Mouse (Mus musculus): Measurements from ENCODE around the gene Spsb3. TPM values are rescaled to one million over a fixed set of nuclear protein-coding genes. Genes with fewer than 3 reads are reported as not detected.

The Spsb3 gene
- polyA plus RNA-seq, 1 experiment from 2014 or later: 33.7 TPM

GRCm38 (mm10) chr17:24861785-24862184 is 24.7 kb upstream of the Spsb3 start:
- Histone ChIP-seq H3K27me3 (ENCODE audit: control insufficient read depth, insufficient read depth, low read length) (no peaks in the 10 kb centered on the region), H3K4me2 (ENCODE audit: low read depth, low read length) (no peak overlapping the region), H3K9me3 (replicated peaks; ENCODE audit: control insufficient read depth, low read length) (no peaks in the 10 kb centered on the region), H3K36me3 (ENCODE audit: control insufficient read depth, insufficient read depth) (peaks cover 23% of the 10 kb centered on the region), H3K4me1 (ENCODE audit: control insufficient read depth, insufficient read depth, low read length) (no peaks in the 10 kb centered on the region), H3K9ac (ENCODE audit: low read length) (no peak overlapping the region), H3K4me3 (ENCODE audit: low read length) (no peak overlapping the region), H3K27ac (ENCODE audit: low read length) (no peak overlapping the region)
- 84% methylated on average over 3 of the region's 3 CpGs for WGBS
- ATAC-seq (replicated peaks; ENCODE audit: extremely low read depth, insufficient read depth, low FRiP score): no peak

- 86% methylated on average over 8 of the region's 8 CpGs for WGBS
- H3K4me1 ChIP-seq (ENCODE audit: control insufficient read depth, insufficient read depth, low read length): no peaks in the 10 kb centered on the region
- no peaks in the 10 kb centered on the region for H3K9me3 ChIP-seq (replicated peaks; ENCODE audit: control insufficient read depth, low read length)
These were observed 20.7 kb upstream of the Spsb3 start, which contains the start of gene Igfals for GRCm38 (mm10) chr17:24865776-24866175. Gene Igfals (plus strand): TSS chr17:24865997.

GRCm38 (mm10) chr17:24867914-24868313 is 18.5 kb upstream of the Spsb3 start:
- H3K4me2 ChIP-seq (ENCODE audit: low read depth, low read length): no peak overlapping the region
- WGBS: 85% methylated on average over 10 of the region's 10 CpGs
- no peak for ATAC-seq (replicated peaks; ENCODE audit: extremely low read depth, insufficient read depth, low FRiP score)

More at GRCm38 (mm10) chr17:24865776-24866175, 20.7 kb upstream of the Spsb3 start, which contains the start of gene Igfals:
- H3K9ac ChIP-seq (ENCODE audit: low read length): no peak within 1 kb of the TSS
- H3K27ac ChIP-seq (ENCODE audit: low read length): no peak within 1 kb of the TSS
- H3K4me3 ChIP-seq (ENCODE audit: low read length): no peak within 1 kb of the TSS
- no peak within 1 kb of the TSS for H3K4me2 ChIP-seq (ENCODE audit: low read depth, low read length)
- no peak for ATAC-seq (replicated peaks; ENCODE audit: extremely low read depth, insufficient read depth, low FRiP score)
- H3K36me3 ChIP-seq (ENCODE audit: control insufficient read depth, insufficient read depth): peaks cover 17% of the 10 kb centered on the region
- H3K27me3 ChIP-seq (ENCODE audit: control insufficient read depth, insufficient read depth, low read length): no peaks in the 10 kb centered on the region

GRCm38 (mm10) chr17:24873695-24874404 is 12.6 kb upstream of the Spsb3 start:
- WGBS: 36% methylated on average over 4 of the region's 4 CpGs
- Histone ChIP-seq H3K4me3 (ENCODE audit: low read length) (no peak overlapping the region), H3K27me3 (ENCODE audit: control insufficient read depth, insufficient read depth, low read length) (no peaks in the 10 kb centered on the region), H3K9ac (ENCODE audit: low read length) (no peak overlapping the region), H3K27ac (ENCODE audit: low read length) (no peak overlapping the region), H3K4me1 (ENCODE audit: control insufficient read depth, insufficient read depth, low read length) (no peaks in the 10 kb centered on the region), H3K36me3 (ENCODE audit: control insufficient read depth, insufficient read depth) (no peaks in the 10 kb centered on the region), H3K9me3 (replicated peaks; ENCODE audit: control insufficient read depth, low read length) (no peaks in the 10 kb centered on the region), H3K4me2 (ENCODE audit: low read depth, low read length) (no peak overlapping the region)
- no peak for ATAC-seq (replicated peaks; ENCODE audit: extremely low read depth, insufficient read depth, low FRiP score)

More at GRCm38 (mm10) chr17:24867914-24868313, 18.5 kb upstream of the Spsb3 start:
- Histone ChIP-seq H3K36me3 (ENCODE audit: control insufficient read depth, insufficient read depth) (peaks cover 6% of the 10 kb centered on the region; the same call in 1 of the 2 replicates), H3K27ac (ENCODE audit: low read length) (no peak overlapping the region), H3K9ac (ENCODE audit: low read length) (no peak overlapping the region), H3K9me3 (replicated peaks; ENCODE audit: control insufficient read depth, low read length) (no peaks in the 10 kb centered on the region), H3K4me3 (ENCODE audit: low read length) (no peak overlapping the region), H3K27me3 (ENCODE audit: control insufficient read depth, insufficient read depth, low read length) (no peaks in the 10 kb centered on the region), H3K4me1 (ENCODE audit: control insufficient read depth, insufficient read depth, low read length) (no peaks in the 10 kb centered on the region)

- no peak overlapping the region for H3K27ac ChIP-seq (ENCODE audit: low read length)
- WGBS: 35% methylated on average over 1 of the region's 1 CpGs
- no peaks in the 10 kb centered on the region for H3K4me1 ChIP-seq (ENCODE audit: control insufficient read depth, insufficient read depth, low read length)
- H3K4me3 ChIP-seq (ENCODE audit: low read length): no peak overlapping the region
- no peaks in the 10 kb centered on the region for H3K9me3 ChIP-seq (replicated peaks; ENCODE audit: control insufficient read depth, low read length)
- H3K36me3 ChIP-seq (ENCODE audit: control insufficient read depth, insufficient read depth): no peaks in the 10 kb centered on the region
- H3K4me2 ChIP-seq (ENCODE audit: low read depth, low read length): no peak overlapping the region
- H3K9ac ChIP-seq (ENCODE audit: low read length): no peak overlapping the region
- no peaks in the 10 kb centered on the region for H3K27me3 ChIP-seq (ENCODE audit: control insufficient read depth, insufficient read depth, low read length)
- no peak for ATAC-seq (replicated peaks; ENCODE audit: extremely low read depth, insufficient read depth, low FRiP score)
These were observed 12.1 kb upstream of the Spsb3 start for GRCm38 (mm10) chr17:24874405-24874745.

- Histone ChIP-seq H3K4me3 (ENCODE audit: low read length) (no peak overlapping the region), H3K27me3 (ENCODE audit: control insufficient read depth, insufficient read depth, low read length) (no peaks in the 10 kb centered on the region), H3K27ac (ENCODE audit: low read length) (no peak overlapping the region), H3K36me3 (ENCODE audit: control insufficient read depth, insufficient read depth) (no peaks in the 10 kb centered on the region), H3K4me1 (ENCODE audit: control insufficient read depth, insufficient read depth, low read length) (no peaks in the 10 kb centered on the region), H3K9ac (ENCODE audit: low read length) (no peak overlapping the region), H3K9me3 (replicated peaks; ENCODE audit: control insufficient read depth, low read length) (no peaks in the 10 kb centered on the region), H3K4me2 (ENCODE audit: low read depth, low read length) (no peak overlapping the region)
- ATAC-seq (replicated peaks; ENCODE audit: extremely low read depth, insufficient read depth, low FRiP score): no peak
- WGBS: 66% methylated on average over 8 of the region's 8 CpGs
These were observed 11.5 kb upstream of the Spsb3 start for GRCm38 (mm10) chr17:24874989-24875388.

- 58% methylated on average over 10 of the region's 10 CpGs for WGBS
- Histone ChIP-seq H3K9me3 (replicated peaks; ENCODE audit: control insufficient read depth, low read length) (no peaks in the 10 kb centered on the region), H3K4me1 (ENCODE audit: control insufficient read depth, insufficient read depth, low read length) (no peaks in the 10 kb centered on the region), H3K4me2 (ENCODE audit: low read depth, low read length) (no peak overlapping the region), H3K4me3 (ENCODE audit: low read length) (no peak overlapping the region), H3K9ac (ENCODE audit: low read length) (no peak overlapping the region; the same call in 1 of the 2 replicates), H3K36me3 (ENCODE audit: control insufficient read depth, insufficient read depth) (peaks cover 2% of the 10 kb centered on the region; the same call in 1 of the 2 replicates), H3K27ac (ENCODE audit: low read length) (no peak overlapping the region), H3K27me3 (ENCODE audit: control insufficient read depth, insufficient read depth, low read length) (no peaks in the 10 kb centered on the region)
- peak; percentile 46; the same call in 1 of the 2 replicates for ATAC-seq (replicated peaks; ENCODE audit: extremely low read depth, insufficient read depth, low FRiP score)
These were observed 8.9 kb upstream of the Spsb3 start for GRCm38 (mm10) chr17:24877336-24878116.

- Histone ChIP-seq H3K36me3 (ENCODE audit: control insufficient read depth, insufficient read depth) (peaks cover 5% of the 10 kb centered on the region; the same call in 1 of the 2 replicates), H3K9ac (ENCODE audit: low read length) (peak overlapping the region; percentile 20; the same call in 1 of the 2 replicates), H3K27ac (ENCODE audit: low read length) (no peak overlapping the region), H3K4me1 (ENCODE audit: control insufficient read depth, insufficient read depth, low read length) (no peaks in the 10 kb centered on the region), H3K4me3 (ENCODE audit: low read length) (no peak overlapping the region), H3K27me3 (ENCODE audit: control insufficient read depth, insufficient read depth, low read length) (no peaks in the 10 kb centered on the region), H3K9me3 (replicated peaks; ENCODE audit: control insufficient read depth, low read length) (no peaks in the 10 kb centered on the region), H3K4me2 (ENCODE audit: low read depth, low read length) (no peak overlapping the region)
- 35% methylated on average over 5 of the region's 5 CpGs for whole genome bisulfite sequencing
- ATAC-seq (replicated peaks; ENCODE audit: extremely low read depth, insufficient read depth, low FRiP score): no peak
These were observed 8.4 kb upstream of the Spsb3 start for GRCm38 (mm10) chr17:24878117-24878397.

GRCm38 (mm10) chr17:24878531-24878930 is 7.9 kb upstream of the Spsb3 start:
- no peak overlapping the region for H3K27ac ChIP-seq (ENCODE audit: low read length)
- no peak for ATAC-seq (replicated peaks; ENCODE audit: extremely low read depth, insufficient read depth, low FRiP score)

More at GRCm38 (mm10) chr17:24878531-24878930, 7.9 kb upstream of the Spsb3 start:
- H3K9me3 ChIP-seq (replicated peaks; ENCODE audit: control insufficient read depth, low read length): no peaks in the 10 kb centered on the region
- 72% methylated on average over 8 of the region's 8 CpGs for WGBS
- no peak overlapping the region for H3K4me3 ChIP-seq (ENCODE audit: low read length)
- no peak overlapping the region for H3K4me2 ChIP-seq (ENCODE audit: low read depth, low read length)
- H3K36me3 ChIP-seq (ENCODE audit: control insufficient read depth, insufficient read depth): peaks cover 9% of the 10 kb centered on the region; the same call in 1 of the 2 replicates
- H3K27me3 ChIP-seq (ENCODE audit: control insufficient read depth, insufficient read depth, low read length): no peaks in the 10 kb centered on the region
- no peak overlapping the region for H3K9ac ChIP-seq (ENCODE audit: low read length)
- H3K4me1 ChIP-seq (ENCODE audit: control insufficient read depth, insufficient read depth, low read length): no peaks in the 10 kb centered on the region

Data from heart, embryonic 16.5 days (tissue).